Mouse (Mus musculus) lung, postnatal 25 days (tissue): ENCODE data around the gene Actn3.
"Not testable (repeated sequence)": the region's sequence is repeated elsewhere in the genome, so short reads cannot be mapped to it uniquely, and the experiment has no call there.

Source experiments
- DNase-seq: peaks from one replicate; pipeline ENCODE4 v3.0.0; 2022; ENCODE audit warnings: low spot score

The Actn3 gene

GRCm38 (mm10) chr19:4859081-4859480 is 18.6 kb downstream of the Actn3 start:
- DNase-seq = no peak

GRCm38 (mm10) chr19:4855951-4856350 is 21.8 kb downstream of the Actn3 start:
- DNase-seq = no peak

- DNase-seq = no peak
These were observed 22.3 kb downstream of the Actn3 start for GRCm38 (mm10) chr19:4855470-4855820.

GRCm38 (mm10) chr19:4854552-4855469 is 22.9 kb downstream of the Actn3 start, which contains the start of gene Ctsf:
TSS of gene Ctsf (plus strand) at chr19:4855130.
- DNase-seq = peak; percentile 85

GRCm38 (mm10) chr19:4850281-4850680 is 27.4 kb downstream of the Actn3 start:
- DNase-seq = no peak

GRCm38 (mm10) chr19:4849800-4850199 is 27.9 kb downstream of the Actn3 start:
- no peak for DNase-seq

- DNase-seq = peak; percentile 52
These were observed 30.2 kb downstream of the Actn3 start for GRCm38 (mm10) chr19:4847490-4847889.

GRCm38 (mm10) chr19:4845846-4846245 is 31.9 kb downstream of the Actn3 start:
- no peak for DNase-seq

- DNase-seq = no peak
These were observed 35.1 kb downstream of the Actn3 start for GRCm38 (mm10) chr19:4842611-4843010.

- DNase-seq = no peak
These were observed 36.9 kb downstream of the Actn3 start for GRCm38 (mm10) chr19:4840848-4841247.

GRCm38 (mm10) chr19:4839149-4839548 is 38.6 kb downstream of the Actn3 start, which contains the start of the genes Ccs and Ccdc87:
TSS of gene Ccs (minus strand) at chr19:4839332.
TSS of gene Ccdc87 (plus strand) at chr19:4839366.
- DNase-seq = peak; percentile 98

GRCm38 (mm10) chr19:4838526-4839140 is 39.1 kb downstream of the Actn3 start:
- DNase-seq = no peak

- no peak for DNase-seq
These were observed 40.7 kb downstream of the Actn3 start for GRCm38 (mm10) chr19:4837049-4837448.

- DNase-seq = no peak
These were observed 41.6 kb downstream of the Actn3 start for GRCm38 (mm10) chr19:4836096-4836495.

GRCm38 (mm10) chr19:4833977-4834376 is 43.7 kb downstream of the Actn3 start:
- no peak for DNase-seq

GRCm38 (mm10) chr19:4829156-4829555 is 48.6 kb downstream of the Actn3 start:
- DNase-seq = no peak

- peak; percentile 43 for DNase-seq
These were observed 49.1 kb downstream of the Actn3 start for GRCm38 (mm10) chr19:4828444-4829114.

- DNase-seq = peak; percentile 56
These were observed 56.9 kb downstream of the Actn3 start for GRCm38 (mm10) chr19:4820678-4821303.

GRCm38 (mm10) chr19:4817182-4817835 is 60.4 kb downstream of the Actn3 start:
- no peak for DNase-seq

GRCm38 (mm10) chr19:4813015-4813414 is 64.7 kb downstream of the Actn3 start:
- DNase-seq = no peak

- DNase-seq = not testable (repeated sequence)
These were observed 65.3 kb downstream of the Actn3 start for GRCm38 (mm10) chr19:4812334-4812949.
